Mouse (Mus musculus) spleen, postnatal 0 days (tissue): ENCODE results near the gene M6pr. TPM values are rescaled to one million over a fixed set of nuclear protein-coding genes. Genes with fewer than 3 reads are reported as not detected.

Source experiments
- polyA plus RNA-seq: library from polyadenylated mRNA; unstranded; fragments of >200 nt; fragmentation: Nextera tagmentation; extraction: Ambion mirVana; gene quantifications from 2 replicates; pipeline ENCODE4 v1.2.1, GENCODE M21; 2015

The M6pr gene
- polyA plus RNA-seq, result 99.9 and 104 TPM in 2 replicates

DNA sequence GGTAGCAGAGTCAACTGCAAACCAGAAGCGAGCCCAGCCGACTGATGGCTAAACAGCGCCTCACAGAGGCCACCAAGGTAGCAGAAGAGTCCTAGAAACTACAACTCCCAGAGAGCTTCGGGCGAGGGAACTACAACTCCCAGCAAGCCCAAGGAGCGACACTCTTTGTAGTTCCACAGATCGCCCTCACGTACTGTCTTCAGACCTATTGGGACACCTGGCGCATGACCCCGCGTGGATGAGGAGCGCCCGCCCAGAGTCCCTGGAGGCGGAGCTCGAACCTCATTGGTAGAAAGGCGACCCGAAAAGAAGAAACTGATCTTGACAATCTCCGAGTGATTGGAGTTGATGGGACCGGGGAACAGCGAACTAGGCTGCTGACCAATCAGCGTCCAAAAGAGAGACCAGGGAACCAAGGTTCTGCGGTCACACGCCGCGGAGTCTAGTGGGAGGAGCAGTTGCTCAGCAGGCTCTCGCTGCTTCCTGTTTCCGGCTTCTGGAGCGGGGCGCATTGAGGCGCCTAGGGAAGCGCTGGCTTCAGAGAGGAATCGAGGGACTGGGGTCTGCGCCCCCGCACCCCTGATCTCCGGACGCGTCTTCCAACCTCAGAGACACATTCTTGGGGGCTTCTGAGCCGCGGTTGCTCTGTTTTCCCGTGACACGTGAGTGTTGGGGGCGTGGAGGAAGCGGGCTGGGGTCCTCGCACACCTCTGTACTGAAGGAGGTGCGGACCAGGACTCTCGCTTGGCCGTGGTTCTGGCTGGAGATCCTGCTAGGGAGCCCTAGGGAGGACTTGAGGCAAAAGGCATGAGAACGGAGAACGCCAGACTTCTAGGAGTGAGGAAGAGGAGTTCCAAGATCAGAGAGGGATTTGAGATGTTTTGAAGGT, at the start of gene M6pr:
Gene M6pr (plus strand): TSS at position 216 of the 889 bp plus-strand sequence.

DNA sequence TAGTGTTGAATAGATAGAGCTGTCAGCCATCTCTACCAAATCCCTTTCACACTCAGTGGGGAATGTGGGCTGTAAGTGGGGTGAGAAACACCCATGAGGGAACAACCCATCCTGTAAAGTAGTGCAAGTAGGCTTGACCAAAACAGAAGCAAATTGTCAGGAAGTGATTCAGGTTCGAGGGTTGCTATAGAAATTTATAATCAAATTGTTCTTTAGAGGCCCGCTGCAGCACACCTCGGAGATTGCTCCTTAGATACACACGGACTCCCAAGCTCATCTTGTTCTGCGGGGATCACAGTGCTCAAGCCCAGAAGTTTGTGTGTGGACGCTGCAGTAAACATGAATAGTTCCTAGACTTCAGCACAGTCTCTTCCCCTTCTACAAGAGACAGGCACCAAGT, 25.7 kb upstream of the M6pr start, which contains the start of gene Klrg1:
Gene Klrg1 (minus strand): TSS at position 101 of the 400 bp plus-strand sequence.

GRCm38 (mm10) chr6:122340349-122341000, 32.0 kb downstream of the M6pr start, which contains the start of gene Phc1:
Phc1 (minus strand) TSS chr6:122340561.

Other genes with a start within 250 kb of the M6pr start
- gene Klrg1, start 25.8 kb upstream of the M6pr start, polyA plus RNA-seq, result 0.11 and 0.23 TPM in 2 replicates
- gene Phc1, start 31.8 kb downstream of the M6pr start, polyA plus RNA-seq, result 2.6 and 3.2 TPM in 2 replicates
- gene Rimklb, start 190.0 kb downstream of the M6pr start, polyA plus RNA-seq, result 0.64 and 0.66 TPM in 2 replicates
- gene Mfap5, start 197.1 kb downstream of the M6pr start, polyA plus RNA-seq, result 16.4 and 21.5 TPM in 2 replicates
- 0.30 and 0.36 TPM in 2 replicates for gene Aicda, start 245.1 kb downstream of the M6pr start, polyA plus RNA-seq